Mouse (Mus musculus) adrenal gland, adult 2 months (tissue): Measurements from ENCODE around the gene Unc45b. TPM values are rescaled to one million over a fixed set of nuclear protein-coding genes. Genes with fewer than 3 reads are reported as not detected.
"Not testable (repeated sequence)": the region's sequence is repeated elsewhere in the genome, so short reads cannot be mapped to it uniquely, and the experiment has no call there.

Experiments
- DNase-seq: peaks from one replicate; pipeline ENCODE4 v3.0.0; 2021
- polyA plus RNA-seq: library from polyadenylated mRNA; depleted of rRNA; stranded (reverse); fragments of >200 nt; gene quantifications from 2 replicates; pipeline ENCODE4 v1.2.3, GENCODE M21; 2012
- total RNA-seq, 2 experiments: library from RNA; stranded (reverse); gene quantifications; 2 replicates each; pipeline ENCODE4 v1.2.3; 2021

The Unc45b gene
- total and polyA plus RNA-seq, 3 experiments: 4.6 to 14.3 (median 5.2) TPM

- no peak for DNase-seq
Observed at GRCm38 (mm10) chr11:82945636-82946035, 35.3 kb downstream of the Unc45b start.

GRCm38 (mm10) chr11:82947457-82947856, 37.1 kb downstream of the Unc45b start:
- DNase-seq: no peak

DNA sequence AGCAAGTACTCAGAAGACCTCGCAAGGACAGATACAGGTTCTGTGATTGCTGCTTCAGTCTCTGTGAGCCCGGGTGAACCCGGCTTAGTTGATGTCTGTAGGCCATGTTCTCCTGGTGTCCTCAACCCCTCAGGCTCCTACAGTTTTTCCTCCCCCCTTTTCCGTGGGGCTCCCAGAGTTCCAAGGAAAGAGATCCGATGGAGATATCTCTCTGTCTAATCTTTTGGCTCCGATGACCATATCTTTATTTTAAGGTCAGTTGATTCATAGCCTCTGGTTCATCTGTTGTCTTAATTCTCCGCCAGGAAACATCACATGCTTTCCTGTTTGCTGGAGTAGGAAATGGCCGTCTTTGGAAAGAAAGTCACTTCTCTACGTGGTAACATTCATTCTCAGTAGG, 38.7 kb downstream of the Unc45b start:
- no peak for DNase-seq

- DNase-seq: peak; percentile 48
Observed at GRCm38 (mm10) chr11:82950736-82951481, 40.6 kb downstream of the Unc45b start, which contains the start of gene Slfn5. Gene Slfn5, plus strand, starts transcription at chr11:82951349.

DNA sequence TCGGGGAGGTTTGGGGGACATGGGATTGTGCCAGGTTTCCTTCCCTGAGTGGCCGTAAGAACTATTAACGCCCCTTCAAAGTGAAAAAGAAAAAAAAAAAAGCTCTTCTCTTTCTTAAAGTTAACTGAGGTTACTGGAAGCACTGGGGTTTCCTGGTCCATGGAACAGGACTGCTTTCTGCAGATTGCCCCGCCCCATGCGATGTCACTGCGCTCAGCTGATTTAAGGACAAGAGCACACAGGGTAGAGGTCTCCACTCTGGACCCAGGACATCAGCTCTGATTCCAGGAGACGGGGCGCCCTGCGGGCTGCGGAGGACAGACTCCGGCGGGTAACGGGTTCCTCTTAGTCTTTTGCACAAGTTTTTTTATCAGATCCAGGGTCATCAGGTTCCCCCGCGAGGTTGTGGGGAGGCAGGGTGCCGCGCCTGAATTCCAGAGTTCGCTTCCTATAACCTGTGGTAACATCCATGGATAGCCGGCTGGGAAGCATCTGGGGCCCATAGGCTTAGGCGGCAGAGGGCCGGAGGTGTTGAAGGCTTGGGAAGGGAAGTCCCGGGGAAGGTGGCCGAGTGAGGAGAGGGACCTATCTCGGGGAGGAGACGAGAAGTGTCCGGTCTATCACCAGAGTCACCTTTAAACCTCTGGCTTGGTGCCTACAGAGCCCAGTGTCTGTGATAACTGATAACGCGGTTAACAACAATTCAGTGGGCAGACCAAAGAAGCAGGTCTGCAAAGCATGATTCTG, 41.7 kb downstream of the Unc45b start:
- peak; percentile 66 for DNase-seq

- no peak for DNase-seq
Observed at GRCm38 (mm10) chr11:82952612-82953542, 42.5 kb downstream of the Unc45b start.

DNA sequence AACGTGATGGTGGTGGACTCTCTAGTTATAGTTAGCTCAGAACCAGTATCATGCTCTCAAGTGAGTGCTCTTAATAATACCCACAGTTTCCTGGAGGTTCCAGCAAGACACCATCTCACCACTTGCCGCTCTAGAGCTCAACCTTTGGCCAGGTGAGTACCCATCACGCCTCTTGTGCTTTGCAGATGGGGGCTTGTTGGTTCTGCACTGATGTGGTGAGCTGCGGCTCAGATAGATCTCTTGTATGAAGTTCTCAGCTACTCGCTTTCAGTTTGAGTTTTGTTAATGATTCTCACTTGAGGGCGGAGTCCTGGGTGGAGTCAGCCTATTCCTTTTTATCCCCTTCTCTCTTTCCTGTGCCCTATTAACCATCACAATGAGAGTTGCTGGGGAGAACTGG, 44.3 kb downstream of the Unc45b start:
- DNase-seq: no peak

- DNase-seq: no peak
Observed at GRCm38 (mm10) chr11:82956925-82957324, 46.6 kb downstream of the Unc45b start.

DNA sequence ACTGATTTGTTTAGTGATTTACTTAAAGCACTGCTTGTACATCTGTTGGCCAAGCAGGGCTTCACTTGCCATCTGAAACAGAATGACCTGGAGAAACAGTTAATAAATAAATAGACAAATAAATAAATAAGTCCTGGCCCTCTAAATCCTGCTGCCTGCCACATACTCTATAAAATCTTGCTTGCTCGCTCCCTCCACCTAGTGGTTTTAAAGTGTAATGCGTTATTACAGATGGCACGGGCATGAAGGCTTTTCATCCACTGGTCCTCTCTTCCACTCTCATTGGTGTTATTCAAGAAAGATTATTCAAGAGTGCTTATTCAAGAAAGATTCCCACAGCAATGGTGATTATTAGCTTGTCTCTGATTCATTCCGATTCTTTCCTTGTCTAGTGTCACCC, 49.3 kb downstream of the Unc45b start:
- DNase-seq: peak; percentile 36

DNA sequence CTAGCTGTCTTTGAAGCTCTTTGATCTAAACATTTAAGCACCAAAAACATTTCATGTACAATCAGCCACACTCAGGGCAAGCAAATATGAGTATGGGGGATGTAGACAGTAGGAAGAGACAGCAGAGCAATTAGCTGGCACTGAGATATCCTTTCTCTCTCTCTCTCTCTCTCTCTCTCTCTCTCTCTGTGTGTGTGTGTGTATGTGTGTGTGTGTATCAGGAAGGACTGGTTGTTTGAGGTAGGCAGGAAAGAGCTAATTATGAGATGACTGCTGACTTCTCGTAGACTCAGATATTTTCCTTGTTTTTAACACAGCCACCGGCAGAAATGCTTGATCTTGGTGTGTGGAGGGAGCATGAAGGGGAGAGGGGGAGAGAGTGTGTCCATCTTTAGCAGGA, 51.4 kb downstream of the Unc45b start:
- no peak for DNase-seq

- DNase-seq: no peak
Observed at GRCm38 (mm10) chr11:82962215-82962614, 51.9 kb downstream of the Unc45b start.

DNA sequence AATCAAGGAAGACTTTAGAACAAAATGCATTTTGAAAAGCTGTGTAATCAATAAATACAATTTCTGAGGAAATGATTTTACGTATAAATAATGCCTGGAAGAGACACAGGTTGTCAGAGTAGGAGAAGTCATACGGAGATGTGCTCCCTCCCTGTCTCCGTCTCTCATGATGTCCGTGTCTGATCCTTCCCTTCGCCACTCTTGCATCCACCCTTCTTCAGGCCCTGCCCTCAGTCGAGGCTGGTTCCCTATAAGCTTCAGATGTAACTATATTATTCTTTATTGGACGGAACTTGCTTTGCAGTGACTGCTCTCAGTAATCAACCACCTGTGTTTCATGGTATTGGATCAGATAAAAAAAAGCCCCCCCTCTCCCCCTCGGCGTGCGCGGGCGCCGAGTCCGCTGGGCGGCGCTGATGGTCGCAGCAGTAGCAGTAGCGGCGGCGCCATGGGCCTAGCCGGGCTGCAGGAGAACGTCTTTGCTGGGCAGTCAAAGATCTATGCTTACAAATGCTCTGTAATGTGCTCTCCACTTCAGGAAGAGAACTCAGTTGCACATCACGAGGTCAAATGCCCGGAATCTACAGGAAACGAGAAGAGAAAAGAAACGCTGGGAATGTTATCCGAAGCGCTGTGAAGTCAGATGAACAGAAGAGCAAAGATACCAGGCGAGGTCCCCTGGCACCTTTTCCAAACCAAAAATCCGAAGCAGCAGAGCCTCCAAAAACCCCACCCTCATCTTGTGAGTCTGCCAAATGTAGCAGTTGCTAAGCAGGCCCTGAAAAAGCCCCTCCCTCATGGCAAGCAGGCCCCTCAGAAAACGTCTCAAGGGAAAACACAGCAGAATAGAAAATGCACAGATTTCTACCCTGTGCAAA, 60.6 kb downstream of the Unc45b start:
- peak; percentile 69 for DNase-seq

GRCm38 (mm10) chr11:82971590-82971974, 61.2 kb downstream of the Unc45b start:
- no peak for DNase-seq

- peak; percentile 64 for DNase-seq
Observed at GRCm38 (mm10) chr11:82973916-82974315, 63.6 kb downstream of the Unc45b start.

- not testable (repeated sequence) for DNase-seq
Observed at GRCm38 (mm10) chr11:82982409-82982808, 72.1 kb downstream of the Unc45b start.

DNA sequence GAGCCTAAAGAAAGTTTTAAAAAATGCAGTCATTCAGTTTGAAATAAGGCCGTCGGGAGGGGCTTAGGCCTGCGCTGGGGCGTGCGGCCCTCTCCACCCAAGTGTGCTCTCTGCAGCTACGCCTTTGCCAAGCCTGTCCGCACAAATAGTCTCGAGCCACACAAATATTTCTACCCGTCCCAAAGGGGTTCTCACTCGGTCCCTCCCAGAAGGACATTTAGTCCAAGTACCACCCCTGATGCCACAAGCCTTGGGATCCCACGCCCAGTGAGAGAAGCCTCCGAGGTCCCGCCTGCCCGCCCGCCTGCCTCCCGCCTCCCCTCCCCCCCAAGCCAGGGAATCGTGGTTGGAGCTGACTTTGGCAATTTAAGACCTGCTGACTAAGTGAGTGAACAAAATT, 72.8 kb downstream of the Unc45b start:
- no peak for DNase-seq

DNA sequence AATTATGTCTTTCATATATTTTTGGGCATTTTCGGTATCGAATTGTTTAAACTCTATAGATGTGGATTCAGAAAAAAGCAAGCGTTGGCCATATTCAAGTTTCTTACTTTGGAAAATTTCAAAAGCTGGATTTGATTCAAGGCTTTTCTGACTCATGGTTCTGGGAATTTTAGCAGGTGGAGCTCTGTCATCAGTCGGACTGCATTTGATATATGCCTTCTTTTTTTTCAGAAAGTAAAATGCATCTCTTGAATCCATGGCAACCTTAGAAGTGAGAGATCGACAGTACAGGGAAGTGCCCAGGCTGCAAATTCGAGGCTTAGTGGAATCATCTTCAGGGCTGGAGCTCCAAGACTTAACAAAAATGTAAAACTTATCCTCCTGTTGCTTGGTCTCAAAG, 77.3 kb downstream of the Unc45b start:
- DNase-seq: peak; percentile 31

- DNase-seq: no peak
Observed at GRCm38 (mm10) chr11:82989357-82989756, 79.0 kb downstream of the Unc45b start.

DNA sequence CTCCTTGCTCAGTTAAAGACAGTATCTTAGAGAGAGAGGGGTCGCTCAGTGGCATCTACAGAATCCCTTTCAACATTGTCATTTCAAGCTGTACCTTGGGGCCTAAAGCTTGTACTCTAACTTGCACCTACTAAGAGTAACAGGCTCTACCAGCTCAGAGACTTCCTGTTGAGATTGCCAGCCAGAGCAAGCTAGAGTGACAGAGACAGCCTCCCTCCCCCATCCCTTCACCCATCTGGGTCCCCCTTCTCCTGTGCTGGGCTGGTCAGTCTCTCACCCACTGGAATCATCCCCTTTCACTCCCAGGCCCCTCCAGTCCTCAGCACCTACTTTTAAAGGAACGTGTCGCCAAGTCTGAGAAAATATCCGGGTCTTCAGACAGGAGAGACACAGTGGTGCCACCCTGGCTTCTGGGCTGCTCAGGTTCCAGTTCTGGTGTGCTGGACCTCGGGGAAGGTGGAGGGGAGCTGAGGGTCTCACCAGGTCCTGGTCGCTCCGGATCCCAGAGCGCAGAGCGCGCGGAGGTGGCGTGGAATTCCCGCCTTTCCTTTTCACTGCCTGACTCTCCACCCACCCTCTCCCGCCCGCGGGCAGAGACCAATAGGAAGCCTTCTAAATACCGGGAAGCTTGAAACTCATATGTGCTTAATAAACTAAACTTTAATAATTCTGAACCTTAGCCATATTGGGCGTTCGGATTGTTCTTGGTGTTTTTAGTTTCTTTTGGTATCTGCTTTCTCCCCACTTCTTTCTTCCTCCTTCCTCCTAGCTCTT, 80.4 kb downstream of the Unc45b start:
- peak; percentile 63 for DNase-seq

DNA sequence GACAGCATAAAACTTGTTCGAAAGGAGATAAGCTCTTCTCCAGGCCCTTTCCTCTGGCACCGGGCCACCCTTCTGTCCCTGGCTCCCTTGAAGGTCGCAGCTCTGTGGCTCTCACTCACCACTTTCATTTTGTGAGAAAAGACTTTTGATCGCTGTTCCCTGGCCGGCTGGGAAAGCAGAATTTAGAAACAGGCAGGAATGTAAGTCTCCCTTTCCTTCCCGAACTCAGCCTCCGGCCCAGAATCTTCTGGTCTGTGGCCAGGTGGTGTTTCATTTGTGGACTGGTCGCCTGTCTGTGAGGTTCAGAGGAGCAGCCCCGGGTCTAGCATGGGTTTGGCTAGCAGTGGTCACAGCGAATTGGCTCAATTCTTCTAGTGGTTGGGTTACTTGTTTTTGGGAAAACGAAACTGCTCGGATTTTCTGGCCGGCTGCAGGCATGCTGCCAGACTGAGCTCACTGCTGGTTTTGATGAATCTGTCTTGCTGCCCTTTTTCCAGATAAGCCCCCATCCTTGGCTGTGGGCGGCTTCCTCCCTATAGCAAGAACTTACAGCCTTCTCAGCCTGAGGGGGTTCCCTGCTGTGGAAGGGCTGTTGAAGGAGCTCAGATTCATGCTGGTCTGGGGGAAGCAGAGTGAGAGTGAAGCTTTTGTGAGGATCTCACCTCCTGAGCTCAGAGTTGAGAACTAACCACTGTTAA, 81.3 kb downstream of the Unc45b start, which contains the start of gene Slfn9:
Slfn9 (minus strand) TSS at position 362 of the 698 bp plus-strand sequence.
- DNase-seq: peak; percentile 88
